ENCODE assay signal across 14 mouse cellular contexts in the genomic region with DNA sequence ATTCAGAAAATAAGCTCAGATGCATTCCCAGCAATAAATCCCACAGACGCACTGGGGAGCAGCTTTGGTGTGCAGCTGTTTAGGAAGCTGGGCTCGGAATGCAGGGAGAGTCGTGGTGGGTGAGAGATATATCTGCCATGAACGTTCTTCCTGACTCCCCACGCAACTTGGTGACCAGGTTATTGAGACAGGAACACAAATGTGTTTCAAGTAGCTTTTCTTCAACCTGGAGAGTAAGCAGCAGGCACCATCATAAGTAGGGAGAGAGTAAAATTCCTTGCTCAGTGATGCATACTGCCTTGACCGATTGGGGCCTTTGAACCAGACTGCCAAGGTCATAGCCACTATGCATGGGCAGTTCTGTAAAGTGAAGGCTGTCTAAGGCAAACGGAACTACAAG.
DNase-seq lines count a peak whose midpoint lies in the region; ATAC-seq and TF ChIP-seq lines count a peak whose summit lies in the region.
"Had no signal": no experiment of that assay in that cellular context is flagged by ENCODE, and none has a peak within 500 bp of the region (broad histone marks: within the 10 kb centered on the region; RNA-seq: fewer than 3 reads in every experiment).

No protein-coding gene starts in this region.

- H3K27ac ChIP-seq in cortical plate, adult 2 months (ENCODE audit: insufficient read depth, low read length) = peak overlapping the region; percentile 86
- peak overlapping the region; percentile 91 for H3K27ac ChIP-seq in kidney, embryonic 14.5 days (ENCODE audit: low read depth, low read length)
- no peak overlapping the region for H3K27ac ChIP-seq in hindbrain, embryonic 11.5 days (ENCODE audit: low read depth, low read length)
- H3K27ac ChIP-seq: forebrain, embryonic 15.5 days; heart, embryonic 10.5 days; limb, embryonic 12.5 days had no signal

- peak; percentile 83 for DNase-seq in heart, adult 11 months
- no peak for DNase-seq in heart, postnatal 25 days (ENCODE audit: low spot score)
- DNase-seq in hindbrain, embryonic 11.5 days (ENCODE audit: low spot score) = no peak
- DNase-seq: cerebellum, adult 9-11 months; lung, adult 2 months had no signal

- no peak overlapping the region for H3K9ac ChIP-seq in kidney, embryonic 14.5 days (ENCODE audit: low read depth, low read length)
- H3K9ac ChIP-seq in hindbrain, embryonic 11.5 days (ENCODE audit: low read depth, low read length) = no peak overlapping the region
- H3K9ac ChIP-seq: forebrain, embryonic 15.5 days; limb, embryonic 12.5 days had no signal

- no peaks in the 10 kb centered on the region for H3K36me3 ChIP-seq in kidney, embryonic 14.5 days (ENCODE audit: control insufficient read depth, insufficient read depth, low read length)
- H3K36me3 ChIP-seq in myocyte (ENCODE audit: control insufficient read depth, insufficient read depth) = no peaks in the 10 kb centered on the region
- H3K36me3 ChIP-seq in hindbrain, embryonic 11.5 days (ENCODE audit: control insufficient read depth, insufficient read depth, low read length) = no peaks in the 10 kb centered on the region
- H3K36me3 ChIP-seq: forebrain, embryonic 15.5 days; G1E; heart, embryonic 10.5 days; limb, embryonic 12.5 days had no signal

- peak overlapping the region; percentile 26 for H3K4me2 ChIP-seq in kidney, embryonic 14.5 days (replicated peaks; ENCODE audit: low read depth, low read length)
- no peak overlapping the region for H3K4me2 ChIP-seq in myocyte (ENCODE audit: low read depth)
- H3K4me2 ChIP-seq in hindbrain, embryonic 11.5 days (replicated peaks; ENCODE audit: low read depth, low read length) = no peak overlapping the region
- H3K4me2 ChIP-seq: forebrain, embryonic 15.5 days; limb, embryonic 12.5 days had no signal

- no peak overlapping the region for H3K4me3 ChIP-seq in cortical plate, adult 2 months (ENCODE audit: insufficient read depth, low read length)
- H3K4me3 ChIP-seq in kidney, embryonic 14.5 days (ENCODE audit: low read length) = no peak overlapping the region
- no peak overlapping the region for H3K4me3 ChIP-seq in myocyte
- H3K4me3 ChIP-seq in hindbrain, embryonic 11.5 days (ENCODE audit: low read depth, low read length) = no peak overlapping the region
- H3K4me3 ChIP-seq: forebrain, embryonic 15.5 days; heart, embryonic 10.5 days; limb, embryonic 12.5 days had no signal

- H3K9me3 ChIP-seq in kidney, embryonic 14.5 days (ENCODE audit: control insufficient read depth, low read length) = no peaks in the 10 kb centered on the region
- no peaks in the 10 kb centered on the region for H3K9me3 ChIP-seq in hindbrain, embryonic 11.5 days (ENCODE audit: control insufficient read depth, low read length)
- H3K9me3 ChIP-seq: forebrain, embryonic 15.5 days; heart, embryonic 10.5 days; limb, embryonic 12.5 days had no signal

- no peak for TF ChIP-seq CTCF in cortical plate, adult 2 months (IDR thresholded peaks at IDR 0.05; ENCODE audit: extremely low read depth, insufficient read depth, low read length)

- H3K4me1 ChIP-seq in cortical plate, adult 2 months (ENCODE audit: control insufficient read depth, insufficient read depth, low read length) = peaks cover 1% of the 10 kb centered on the region; the same call in 1 of the 2 replicates
- H3K4me1 ChIP-seq in kidney, embryonic 14.5 days (ENCODE audit: control insufficient read depth, insufficient read depth, low read length) = peaks cover 23% of the 10 kb centered on the region
- H3K4me1 ChIP-seq in hindbrain, embryonic 11.5 days (replicated peaks; ENCODE audit: control insufficient read depth, insufficient read depth, low read length) = no peaks in the 10 kb centered on the region
- H3K4me1 ChIP-seq: forebrain, embryonic 15.5 days had no signal

- no peak overlapping the region for H3ac ChIP-seq in myocyte (ENCODE audit: control insufficient read depth, insufficient read length)

- intact Hi-C loops in heart, postnatal 25 days (cut with DNase I) = no loop called here

- no peaks in the 10 kb centered on the region for H3K79me2 ChIP-seq in myocyte (ENCODE audit: control insufficient read depth, insufficient read depth)

- WGBS in kidney, embryonic 14.5 days = 2% methylated on average over 7 of the region's 7 CpGs
- WGBS in hindbrain, embryonic 11.5 days = 56% methylated on average over 7 of the region's 7 CpGs

- ATAC-seq in kidney, embryonic 14.5 days (ENCODE audit: low FRiP score, low TSS enrichment) = peak; percentile 81
- ATAC-seq in hindbrain, embryonic 11.5 days (ENCODE audit: low FRiP score) = no peak
- ATAC-seq in frontal cortex, adult (ENCODE audit: low TSS enrichment) = no peak
- ATAC-seq: forebrain, embryonic 15.5 days; intestine, embryonic 16.5 days had no signal

- no peaks in the 10 kb centered on the region for H3K27me3 ChIP-seq in kidney, embryonic 14.5 days (ENCODE audit: control insufficient read depth, insufficient read depth, low read length)
- no peaks in the 10 kb centered on the region for H3K27me3 ChIP-seq in myocyte (ENCODE audit: control insufficient read depth, insufficient read depth, insufficient read length)
- H3K27me3 ChIP-seq in hindbrain, embryonic 11.5 days (ENCODE audit: control insufficient read depth, insufficient read depth, low read length) = no peaks in the 10 kb centered on the region

- no peak for TF ChIP-seq POLR2A in cortical plate, adult 2 months (IDR thresholded peaks at IDR 0.05; ENCODE audit: extremely low read depth, insufficient read depth, low read length)
- no peak for TF ChIP-seq POLR2A in myocyte (IDR thresholded peaks at IDR 0.05; ENCODE audit: insufficient read length, low read depth)

TF ChIP-seq in myocyte, 11 proteins besides CTCF, POLR2A, EP300 and RAD21:
- TF ChIP-seq SRF (IDR thresholded peaks at IDR 0.05; ENCODE audit: control insufficient read depth, insufficient read length, low read depth) (no peak), E2F4 (IDR thresholded peaks at IDR 0.05; ENCODE audit: insufficient read depth) (no peak), CEBPB (IDR thresholded peaks at IDR 0.05; ENCODE audit: insufficient read depth, poor library complexity, severe bottlenecking) (no peak), POLR2AphosphoS2 (IDR thresholded peaks at IDR 0.05; ENCODE audit: insufficient read length, low read depth) (no peak), TCF3 (IDR thresholded peaks at IDR 0.05; ENCODE audit: insufficient read length, low read depth) (no peak), MYOG (IDR thresholded peaks at IDR 0.05; ENCODE audit: control insufficient read depth in 1 of 3, insufficient read depth in 1 of 3, insufficient read length in 2 of 3, low read depth in 2 of 3) (peak in 2 of 3 experiments; percentile 4 to 60), REST (IDR thresholded peaks at IDR 0.05; ENCODE audit: insufficient read depth, insufficient read length) (no peak), MAX (IDR thresholded peaks at IDR 0.05; ENCODE audit: low read depth) (no peak), TCF12 (IDR thresholded peaks at IDR 0.05; ENCODE audit: insufficient read depth, poor library complexity, severe bottlenecking) (no peak), USF1 (IDR thresholded peaks at IDR 0.05; ENCODE audit: low read depth) (no peak), MYOD1 (IDR thresholded peaks at IDR 0.05; ENCODE audit: control insufficient read depth in 1 of 3, insufficient read length in 2 of 3, low read depth in 2 of 3) (peak in 2 of 3 experiments; percentile 43 to 50)
